16 mouse cellular contexts compared by ENCODE assay signal in genomic region chr12:16927889-16928288, GRCm38 (mm10).
"Had no signal": no experiment of that assay in that cellular context is flagged by ENCODE, and none has a peak within 500 bp of the region (broad histone marks: within the 10 kb centered on the region; RNA-seq: fewer than 3 reads in every experiment).

No protein-coding gene starts in this region.

- ATAC-seq: intestine, embryonic 16.5 days; liver, embryonic 12.5 days; midbrain, embryonic 15.5 days had no signal

- DNase-seq: kidney, adult 18-20 months; kidney, adult 9 months; kidney, postnatal 14 days; kidney, postnatal 4 days; liver; lung, adult 18-20 months; lung, postnatal 14 days; right cerebral cortex, adult 18-20 months; right cerebral cortex, postnatal 14 days; right cerebral cortex, postnatal 4 days; spleen, adult 18-20 months; thymus, adult 18-20 months; thymus, postnatal 36 days had no signal
